Mouse (Mus musculus) lung, adult 2 months (tissue): ENCODE measurements around the gene Zbtb20. TPM values are rescaled to one million over a fixed set of nuclear protein-coding genes. Genes with fewer than 3 reads are reported as not detected.

Experiments
- DNase-seq: peaks from one replicate; pipeline ENCODE4 v3.0.0; 2022
- H3K4me1 ChIP-seq: fragments of 200-500 bp; 2 replicates; pipeline ENCODE4 v1.6.1; 2011; ENCODE audit warnings: low read length; ENCODE audit not compliant: control insufficient read depth, insufficient read depth
- H3K4me3 ChIP-seq: fragments of 200-500 bp; replicated peaks from 2 replicates; pipeline ENCODE3; 2011; ENCODE audit warnings: low read depth, mild to moderate bottlenecking, control low read depth, low read length; ENCODE audit errors: extremely low read depth
- CTCF ChIP-seq: fragments of 200-500 bp; IDR thresholded peaks from 2 replicates; pipeline ENCODE4 v1.5.1; 2011; ENCODE audit warnings: mild to moderate bottlenecking, low read length, control low read depth; ENCODE audit not compliant: insufficient read depth
- POLR2A ChIP-seq: fragments of 200-500 bp; IDR thresholded peaks from 2 replicates; pipeline ENCODE4 v1.6.1; 2011; ENCODE audit warnings: low read depth, mild to moderate bottlenecking, control low read depth, low read length, borderline replicate concordance; ENCODE audit errors: extremely low read depth
- WGBS: fragments of 180-500 bp; shearing (Covaris S2); methylation state at CpG from one replicate; pipeline ENCODE4 v1.1.7; 2018; 5-methylcytosine and 5-hydroxymethylcytosine counted together
- polyA plus RNA-seq: library from polyadenylated mRNA; depleted of rRNA; stranded (reverse); fragments of >200 nt; gene quantifications from 2 replicates; pipeline ENCODE4 v1.2.3, GENCODE M21; 2012

The Zbtb20 gene
- polyA plus RNA-seq, 1 experiment = 30.7 TPM

- Histone ChIP-seq H3K4me1 (peaks cover 16% of the 10 kb centered on the region), H3K4me3 (no peak overlapping the region)
- no peak for DNase-seq
- no peak for TF ChIP-seq CTCF
- TF ChIP-seq POLR2A = no peak
- 65% methylated on average over 4 of the region's 4 CpGs for WGBS
Measured at GRCm38 (mm10) chr16:43545261-43545660, 669.6 kb downstream of the Zbtb20 start.

GRCm38 (mm10) chr16:43547323-43548180, 671.9 kb downstream of the Zbtb20 start:
- TF ChIP-seq POLR2A (no peak), CTCF (no peak)

GRCm38 (mm10) chr16:43548774-43549173, 673.1 kb downstream of the Zbtb20 start:
- TF ChIP-seq POLR2A = no peak
- DNase-seq = no peak
- Histone ChIP-seq H3K4me3 (no peak overlapping the region), H3K4me1 (peaks cover 14% of the 10 kb centered on the region)
- 53% methylated on average over 5 of the region's 5 CpGs for WGBS

More at GRCm38 (mm10) chr16:43547323-43548180, 671.9 kb downstream of the Zbtb20 start:
- 43% methylated on average over 19 of the region's 19 CpGs for WGBS
- no peak for DNase-seq
- Histone ChIP-seq H3K4me1 (peaks cover 14% of the 10 kb centered on the region), H3K4me3 (no peak overlapping the region)

- Histone ChIP-seq H3K4me3 (no peak overlapping the region), H3K4me1 (peaks cover 14% of the 10 kb centered on the region)
- no peak for TF ChIP-seq POLR2A
- TF ChIP-seq CTCF = no peak
- 44% methylated on average over 9 of the region's 9 CpGs for WGBS
- no peak for DNase-seq
Measured at GRCm38 (mm10) chr16:43549425-43550089, 673.9 kb downstream of the Zbtb20 start.

DNA sequence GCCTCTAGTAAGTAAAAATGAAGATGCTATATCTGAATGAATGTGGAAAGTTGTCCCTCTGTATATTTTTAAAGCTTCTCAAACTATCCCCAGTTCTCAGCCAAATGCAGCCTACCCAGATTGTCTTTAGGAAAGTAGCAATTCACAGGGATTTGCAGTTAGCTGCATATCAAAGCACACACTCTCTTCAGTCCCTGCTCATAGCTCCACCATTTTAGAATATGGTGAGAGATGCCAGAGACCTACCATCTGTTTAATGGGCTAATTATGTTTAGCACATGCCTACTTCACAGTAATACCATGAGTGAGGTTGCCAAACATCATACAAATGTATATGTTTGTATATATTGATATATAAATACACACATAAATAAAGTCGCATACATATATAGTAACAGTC, 676.8 kb downstream of the Zbtb20 start:
- 91% methylated on average over 1 of the region's 1 CpGs for WGBS
- DNase-seq = no peak
- TF ChIP-seq CTCF = no peak
- no peak for TF ChIP-seq POLR2A
- Histone ChIP-seq H3K4me1 (peaks cover 11% of the 10 kb centered on the region; the same call in 1 of the 2 replicates), H3K4me3 (no peak overlapping the region)

- 61% methylated on average over 5 of the region's 5 CpGs for WGBS
- no peak for TF ChIP-seq POLR2A
- TF ChIP-seq CTCF = no peak
- DNase-seq = no peak
- Histone ChIP-seq H3K4me3 (no peak overlapping the region), H3K4me1 (no peaks in the 10 kb centered on the region)
Measured at GRCm38 (mm10) chr16:43557385-43557784, 681.7 kb downstream of the Zbtb20 start.

GRCm38 (mm10) chr16:43561330-43561729, 685.6 kb downstream of the Zbtb20 start:
- 77% methylated on average over 2 of the region's 2 CpGs for WGBS
- DNase-seq = no peak
- H3K4me3 ChIP-seq = no peak overlapping the region
- TF ChIP-seq CTCF (no peak), POLR2A (no peak)
- no peaks in the 10 kb centered on the region for H3K4me1 ChIP-seq

DNA sequence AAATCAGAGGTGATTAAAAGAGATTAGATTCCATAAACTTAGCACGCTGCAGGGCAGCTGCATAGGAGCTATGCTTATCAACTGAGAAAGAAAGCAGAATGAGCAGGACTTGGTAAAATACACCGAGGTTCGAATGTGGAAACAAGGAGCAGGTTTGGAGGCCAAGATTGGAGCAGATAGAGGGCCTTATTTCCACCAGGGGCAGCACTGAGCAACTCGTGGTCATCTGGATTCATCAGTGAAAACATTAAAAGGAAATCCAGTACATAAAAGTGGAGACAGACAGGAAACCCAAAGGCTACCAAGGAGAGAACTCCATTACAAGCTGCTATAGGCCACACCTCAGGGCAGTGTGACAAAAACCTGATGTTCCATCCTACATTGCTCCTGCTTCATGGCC, 686.3 kb downstream of the Zbtb20 start:
- no peak overlapping the region for H3K4me3 ChIP-seq
- WGBS = 86% methylated on average over 4 of the region's 4 CpGs
- TF ChIP-seq POLR2A = no peak
- peak; percentile 34; the same call in 1 of the 2 replicates for TF ChIP-seq CTCF
- no peaks in the 10 kb centered on the region for H3K4me1 ChIP-seq
- DNase-seq = no peak

DNA sequence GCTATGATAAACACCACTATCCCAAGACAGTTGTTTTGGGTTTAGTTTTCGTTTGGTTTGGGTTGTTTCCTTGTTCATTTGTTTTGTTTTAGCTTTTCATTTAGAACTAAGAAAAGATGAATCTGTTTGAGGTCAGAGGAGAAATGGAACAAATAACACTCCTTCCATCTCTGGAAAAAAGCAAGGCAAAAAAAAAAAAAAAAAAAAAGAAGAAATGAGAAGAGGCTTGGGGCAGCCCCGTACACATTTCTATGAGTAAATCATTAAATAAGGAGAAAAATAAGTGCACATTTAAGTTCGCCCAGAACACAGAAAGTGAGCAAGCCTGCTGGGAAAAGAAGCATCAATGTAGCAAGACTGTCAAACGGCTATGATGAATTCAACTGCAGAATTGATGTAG, 690.2 kb downstream of the Zbtb20 start:
- 70% methylated on average over 4 of the region's 4 CpGs for WGBS
- Histone ChIP-seq H3K4me3 (no peak overlapping the region), H3K4me1 (no peaks in the 10 kb centered on the region)
- DNase-seq = no peak
- no peak for TF ChIP-seq POLR2A
- no peak for TF ChIP-seq CTCF
